Mouse (Mus musculus): ENCODE measurements at regions not wholly inside any gene's neighbourhood (a gene's known extent, or its start where the extent isn't known, plus 50 kb on each side); places are given as distances from the start of the nearest gene placed in this dataset.

DNA sequence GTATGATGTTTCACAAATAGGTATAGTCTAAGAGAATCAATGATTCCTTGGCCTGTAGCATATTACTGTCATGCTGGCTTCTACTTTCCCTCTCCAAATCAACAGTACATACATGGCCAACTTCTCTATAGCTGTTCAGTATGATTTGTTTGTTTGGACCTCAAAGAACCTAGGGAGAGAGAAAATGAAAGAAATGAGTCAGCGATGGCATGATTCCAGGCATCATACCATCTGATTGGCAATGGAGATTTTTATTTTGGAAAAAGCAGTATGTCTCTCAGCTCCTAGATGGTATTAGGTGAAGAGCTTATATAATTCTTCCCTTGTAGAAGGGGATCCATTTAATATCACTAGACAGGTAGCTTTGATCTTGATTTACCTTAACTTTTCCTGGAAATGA is 519.1 kb downstream of the Gm9195 start:
- TF ChIP-seq MYOD1 (IDR thresholded peaks at IDR 0.05; ENCODE audit: control insufficient read depth in 1 of 3, insufficient read length in 2 of 3, low read depth in 2 of 3) (no peak), MYOG (IDR thresholded peaks at IDR 0.05; ENCODE audit: control insufficient read depth in 1 of 3, insufficient read depth in 1 of 3, insufficient read length in 2 of 3, low read depth in 2 of 3) (no peak), USF1 (IDR thresholded peaks at IDR 0.05; ENCODE audit: low read depth) (no peak), E2F4 (IDR thresholded peaks at IDR 0.05; ENCODE audit: insufficient read depth) (no peak), SRF (IDR thresholded peaks at IDR 0.05; ENCODE audit: control insufficient read depth, insufficient read length, low read depth) (no peak), POLR2A (IDR thresholded peaks at IDR 0.05; ENCODE audit: insufficient read length, low read depth) (no peak), CEBPB (IDR thresholded peaks at IDR 0.05; ENCODE audit: insufficient read depth, poor library complexity, severe bottlenecking) (no peak), MAX (IDR thresholded peaks at IDR 0.05; ENCODE audit: low read depth) (no peak), REST (IDR thresholded peaks at IDR 0.05; ENCODE audit: insufficient read depth, insufficient read length) (no peak)

GRCm38 (mm10) chr14:71967646-71968045 is 524.0 kb downstream of the Gm9195 start:
- no peaks in the 10 kb centered on the region for H3K27me3 ChIP-seq (ENCODE audit: control insufficient read depth, insufficient read depth, insufficient read length)
- no peak overlapping the region for H3K4me3 ChIP-seq
- H3K36me3 ChIP-seq (ENCODE audit: control insufficient read depth, insufficient read depth), result no peaks in the 10 kb centered on the region
- H3ac ChIP-seq (ENCODE audit: control insufficient read depth, insufficient read length), result no peak overlapping the region
- TF ChIP-seq POLR2AphosphoS2 (IDR thresholded peaks at IDR 0.05; ENCODE audit: insufficient read length, low read depth) (no peak), E2F4 (IDR thresholded peaks at IDR 0.05; ENCODE audit: insufficient read depth) (no peak), REST (IDR thresholded peaks at IDR 0.05; ENCODE audit: insufficient read depth, insufficient read length) (no peak), MAX (IDR thresholded peaks at IDR 0.05; ENCODE audit: low read depth) (no peak), TCF12 (IDR thresholded peaks at IDR 0.05; ENCODE audit: insufficient read depth, poor library complexity, severe bottlenecking) (no peak), CEBPB (IDR thresholded peaks at IDR 0.05; ENCODE audit: insufficient read depth, poor library complexity, severe bottlenecking) (no peak), MYOG (IDR thresholded peaks at IDR 0.05; ENCODE audit: control insufficient read depth in 1 of 3, insufficient read depth in 1 of 3, insufficient read length in 2 of 3, low read depth in 2 of 3) (no peak), TCF3 (IDR thresholded peaks at IDR 0.05; ENCODE audit: insufficient read length, low read depth) (no peak), SRF (IDR thresholded peaks at IDR 0.05; ENCODE audit: control insufficient read depth, insufficient read length, low read depth) (no peak), MYOD1 (IDR thresholded peaks at IDR 0.05; ENCODE audit: control insufficient read depth in 1 of 3, insufficient read length in 2 of 3, low read depth in 2 of 3) (no peak), POLR2A (IDR thresholded peaks at IDR 0.05; ENCODE audit: insufficient read length, low read depth) (no peak)
- H3K79me2 ChIP-seq (ENCODE audit: control insufficient read depth, insufficient read depth), result no peaks in the 10 kb centered on the region
- no peak overlapping the region for H3K4me2 ChIP-seq (ENCODE audit: low read depth)

More for the DNA sequence above, 519.1 kb downstream of the Gm9195 start:
- no peak overlapping the region for H3K4me2 ChIP-seq (ENCODE audit: low read depth)
- H3K4me3 ChIP-seq, result no peak overlapping the region
- H3K36me3 ChIP-seq (ENCODE audit: control insufficient read depth, insufficient read depth), result no peaks in the 10 kb centered on the region
- H3ac ChIP-seq (ENCODE audit: control insufficient read depth, insufficient read length), result no peak overlapping the region
- no peaks in the 10 kb centered on the region for H3K27me3 ChIP-seq (ENCODE audit: control insufficient read depth, insufficient read depth, insufficient read length)
- H3K79me2 ChIP-seq (ENCODE audit: control insufficient read depth, insufficient read depth), result no peaks in the 10 kb centered on the region

GRCm38 (mm10) chr14:71963389-71964169 is 528.1 kb downstream of the Gm9195 start:
- H3K27me3 ChIP-seq (ENCODE audit: control insufficient read depth, insufficient read depth, insufficient read length), result no peaks in the 10 kb centered on the region
- no peak overlapping the region for H3K4me3 ChIP-seq
- H3ac ChIP-seq (ENCODE audit: control insufficient read depth, insufficient read length), result no peak overlapping the region
- TF ChIP-seq USF1 (IDR thresholded peaks at IDR 0.05; ENCODE audit: low read depth) (no peak), POLR2AphosphoS2 (IDR thresholded peaks at IDR 0.05; ENCODE audit: insufficient read length, low read depth) (no peak), CEBPB (IDR thresholded peaks at IDR 0.05; ENCODE audit: insufficient read depth, poor library complexity, severe bottlenecking) (no peak), POLR2A (IDR thresholded peaks at IDR 0.05; ENCODE audit: insufficient read length, low read depth) (no peak), E2F4 (IDR thresholded peaks at IDR 0.05; ENCODE audit: insufficient read depth) (no peak), SRF (IDR thresholded peaks at IDR 0.05; ENCODE audit: control insufficient read depth, insufficient read length, low read depth) (no peak), MYOG (IDR thresholded peaks at IDR 0.05; ENCODE audit: control insufficient read depth in 1 of 3, insufficient read depth in 1 of 3, insufficient read length in 2 of 3, low read depth in 2 of 3) (no peak), MYOD1 (IDR thresholded peaks at IDR 0.05; ENCODE audit: control insufficient read depth in 1 of 3, insufficient read length in 2 of 3, low read depth in 2 of 3) (no peak), REST (IDR thresholded peaks at IDR 0.05; ENCODE audit: insufficient read depth, insufficient read length) (no peak), TCF3 (IDR thresholded peaks at IDR 0.05; ENCODE audit: insufficient read length, low read depth) (no peak), MAX (IDR thresholded peaks at IDR 0.05; ENCODE audit: low read depth) (no peak), TCF12 (IDR thresholded peaks at IDR 0.05; ENCODE audit: insufficient read depth, poor library complexity, severe bottlenecking) (no peak)
- no peaks in the 10 kb centered on the region for H3K79me2 ChIP-seq (ENCODE audit: control insufficient read depth, insufficient read depth)
- no peaks in the 10 kb centered on the region for H3K36me3 ChIP-seq (ENCODE audit: control insufficient read depth, insufficient read depth)
- no peak overlapping the region for H3K4me2 ChIP-seq (ENCODE audit: low read depth)

DNA sequence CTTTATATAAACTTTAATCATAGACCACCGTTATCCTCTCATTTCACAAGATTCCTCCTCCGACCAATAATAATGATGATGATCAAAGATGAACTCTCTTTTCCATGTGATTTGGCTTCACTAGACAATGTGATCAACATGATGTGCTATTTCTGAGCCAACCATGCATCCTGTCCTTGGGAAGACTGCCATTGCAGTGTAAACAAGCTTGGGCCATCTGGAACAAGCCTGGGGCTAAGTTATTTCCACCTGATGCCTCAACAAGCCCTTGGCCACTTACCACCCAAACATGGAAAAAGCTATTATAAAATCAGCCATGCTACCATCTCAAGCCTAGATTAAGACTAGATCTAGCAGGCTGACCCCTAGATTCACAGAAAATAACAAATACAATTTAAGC is 542.9 kb downstream of the Gm9195 start:
- no peak for TF ChIP-seq MAX (IDR thresholded peaks at IDR 0.05; ENCODE audit: low read depth)
- no peak for TF ChIP-seq REST (IDR thresholded peaks at IDR 0.05; ENCODE audit: insufficient read depth, insufficient read length)
- no peak for TF ChIP-seq SRF (IDR thresholded peaks at IDR 0.05; ENCODE audit: control insufficient read depth, insufficient read length, low read depth)
- no peak for TF ChIP-seq CEBPB (IDR thresholded peaks at IDR 0.05; ENCODE audit: insufficient read depth, poor library complexity, severe bottlenecking)
- no peak for TF ChIP-seq MYOD1 (IDR thresholded peaks at IDR 0.05; ENCODE audit: control insufficient read depth in 1 of 3, insufficient read length in 2 of 3, low read depth in 2 of 3)
- TF ChIP-seq POLR2AphosphoS2 (IDR thresholded peaks at IDR 0.05; ENCODE audit: insufficient read length, low read depth), result no peak
- TF ChIP-seq MYOG (IDR thresholded peaks at IDR 0.05; ENCODE audit: control insufficient read depth in 1 of 3, insufficient read depth in 1 of 3, insufficient read length in 2 of 3, low read depth in 2 of 3), result no peak
- TF ChIP-seq E2F4 (IDR thresholded peaks at IDR 0.05; ENCODE audit: insufficient read depth), result no peak
- TF ChIP-seq TCF12 (IDR thresholded peaks at IDR 0.05; ENCODE audit: insufficient read depth, poor library complexity, severe bottlenecking), result no peak
- Histone ChIP-seq H3K4me3 (no peak overlapping the region), H3ac (ENCODE audit: control insufficient read depth, insufficient read length) (no peak overlapping the region), H3K27me3 (ENCODE audit: control insufficient read depth, insufficient read depth, insufficient read length) (no peaks in the 10 kb centered on the region), H3K4me2 (ENCODE audit: low read depth) (no peak overlapping the region), H3K79me2 (ENCODE audit: control insufficient read depth, insufficient read depth) (no peaks in the 10 kb centered on the region), H3K36me3 (ENCODE audit: control insufficient read depth, insufficient read depth) (no peaks in the 10 kb centered on the region)
